Mouse (Mus musculus) CH12.LX (cell line): Measurements from ENCODE around the gene Hras. TPM values are rescaled to one million over a fixed set of nuclear protein-coding genes. Genes with fewer than 3 reads are reported as not detected.

Experiments used
- DNase-seq: peaks from one replicate; pipeline ENCODE4 v3.0.0-alpha.2; 2013; ENCODE audit errors: extremely low read depth
- H3K27ac ChIP-seq: 2 replicates; pipeline ENCODE4 v1.5.1; 2012; ENCODE audit warnings: low read depth, mild to moderate bottlenecking, control low read depth, moderate library complexity; ENCODE audit not compliant: insufficient read depth
- H3K27me3 ChIP-seq: replicated peaks from 2 replicates; pipeline ENCODE3; 2012; ENCODE audit warnings: inconsistent platforms
- H3K36me3 ChIP-seq, 2 experiments: replicated peaks in 1 of 2; 2 replicates each; pipeline versions ENCODE3 to v1.6.1; 2012; ENCODE audit warnings: inconsistent platforms in 1 of 2, low read length in 1 of 2, mild to moderate bottlenecking in 1 of 2, mixed read lengths in 1 of 2, moderate library complexity in 1 of 2; ENCODE audit not compliant: control insufficient read depth in 1 of 2, insufficient read depth in 1 of 2
- H3K4me1 ChIP-seq, 2 experiments: 2 replicates each; pipeline ENCODE4 v1.6.1; 2012; ENCODE audit warnings: inconsistent platforms in 1 of 2, moderate library complexity in 1 of 2; ENCODE audit not compliant: insufficient read depth in 2 of 2, control insufficient read depth in 1 of 2
- H3K4me2 ChIP-seq: 2 replicates; pipeline ENCODE4 v1.6.1; 2012; ENCODE audit warnings: low read depth, mild to moderate bottlenecking, control low read depth; ENCODE audit not compliant: poor library complexity, insufficient read depth, severe bottlenecking
- H3K4me3 ChIP-seq, 3 experiments: fragments of 150-350 bp in 1 of 3; sonication (generic) in 1 of 3; replicated peaks in 1 of 3; 2 replicates each; pipeline versions ENCODE3 to v1.5.1; 2011 to 2012; ENCODE audit warnings: low read depth in 2 of 3, low read length in 2 of 3, mild to moderate bottlenecking in 2 of 3, moderate library complexity in 2 of 3, control low read depth in 1 of 3, improper control_type of control experiment in 1 of 3, inconsistent platforms in 1 of 3, mixed read lengths in 1 of 3; ENCODE audit not compliant: poor library complexity in 1 of 3
- H3K79me2 ChIP-seq: replicated peaks from 2 replicates; pipeline ENCODE4 v1.6.1; 2012; ENCODE audit warnings: mild to moderate bottlenecking, moderate library complexity; ENCODE audit not compliant: control insufficient read depth, poor library complexity, insufficient read depth, severe bottlenecking; ENCODE audit errors: extremely low read depth
- H3K9ac ChIP-seq: 2 replicates; pipeline ENCODE4 v1.6.1; 2012; ENCODE audit warnings: low read depth, mild to moderate bottlenecking, control low read depth, moderate library complexity; ENCODE audit not compliant: insufficient read depth
- H3K9me3 ChIP-seq: replicated peaks from 2 replicates; pipeline ENCODE3; 2012; ENCODE audit warnings: low read length, inconsistent platforms, mixed read lengths
- CHD2 ChIP-seq: IDR thresholded peaks from 2 replicates; pipeline ENCODE4 v1.6.1; 2011; ENCODE audit warnings: low read length, improper control_type of control experiment
- CTCF ChIP-seq, 2 experiments: IDR thresholded peaks in 1 of 2; conservative IDR thresholded peaks in 1 of 2; 2 replicates each; pipeline ENCODE4 v1.5.1; 2011 to 2012; ENCODE audit warnings: low read depth in 2 of 2, low read length in 2 of 2, improper control_type of control experiment in 1 of 2, inconsistent platforms in 1 of 2, mild to moderate bottlenecking in 1 of 2, moderate library complexity in 1 of 2
- HCFC1 ChIP-seq: IDR thresholded peaks from 2 replicates; pipeline ENCODE4 v1.6.1; 2012; ENCODE audit warnings: low read depth, mild to moderate bottlenecking, inconsistent platforms, low read length, improper control_type of control experiment
- IRF4 ChIP-seq: IDR thresholded peaks from 2 replicates; pipeline ENCODE4 v1.6.1; 2014; ENCODE audit warnings: low read depth, mild to moderate bottlenecking, inconsistent platforms, low read length, improper control_type of control experiment
- MAX ChIP-seq: IDR thresholded peaks from 2 replicates; pipeline ENCODE4 v1.6.1; 2011; ENCODE audit warnings: low read length, improper control_type of control experiment
- MEF2A ChIP-seq: IDR thresholded peaks from 2 replicates; pipeline ENCODE4 v1.6.1; 2014; ENCODE audit warnings: low read depth, mild to moderate bottlenecking, inconsistent platforms, low read length, improper control_type of control experiment, borderline replicate concordance
- MXI1 ChIP-seq: IDR thresholded peaks from 2 replicates; pipeline ENCODE4 v1.6.1; 2011; ENCODE audit warnings: mild to moderate bottlenecking, low read depth, low read length, improper control_type of control experiment
- MYC ChIP-seq: IDR thresholded peaks from 2 replicates; pipeline ENCODE4 v1.6.1; 2011; ENCODE audit warnings: low read depth, mild to moderate bottlenecking, improper control_type of control experiment, low read length
- POLR2AphosphoS2 ChIP-seq: IDR thresholded peaks from 2 replicates; pipeline ENCODE4 v1.6.1; 2011; ENCODE audit warnings: low read depth, low read length, improper control_type of control experiment
- RAD21 ChIP-seq: IDR thresholded peaks from 2 replicates; pipeline ENCODE4 v1.6.1; 2011; ENCODE audit warnings: low read depth, mild to moderate bottlenecking, low read length, improper control_type of control experiment, moderate library complexity
- SIN3A ChIP-seq: IDR thresholded peaks from 2 replicates; pipeline ENCODE4 v1.6.1; 2012; ENCODE audit warnings: low read length, improper control_type of control experiment, inconsistent platforms
- SMC3 ChIP-seq: IDR thresholded peaks from 2 replicates; pipeline ENCODE4 v1.6.1; 2011; ENCODE audit warnings: low read depth, low read length, improper control_type of control experiment
- UBTF ChIP-seq: IDR thresholded peaks from 2 replicates; pipeline ENCODE4 v1.6.1; 2012; ENCODE audit warnings: low read depth, mild to moderate bottlenecking, inconsistent platforms, low read length, improper control_type of control experiment, moderate library complexity
- ZC3H11A ChIP-seq: IDR thresholded peaks from 2 replicates; pipeline ENCODE4 v1.6.1; 2012; ENCODE audit warnings: low read depth, mild to moderate bottlenecking, inconsistent platforms, low read length, improper control_type of control experiment
- ZMIZ1 ChIP-seq: IDR thresholded peaks from 2 replicates; pipeline ENCODE4 v1.6.1; 2012; ENCODE audit warnings: low read depth, mild to moderate bottlenecking, inconsistent platforms, low read length, improper control_type of control experiment
- ZNF384 ChIP-seq: IDR thresholded peaks from 2 replicates; pipeline ENCODE4 v1.6.1; 2012; ENCODE audit warnings: low read depth, low read length, improper control_type of control experiment, inconsistent platforms
- dilution Hi-C: fragments of 300-500 bp; cut with MboI; formaldehyde crosslinking; loops from 2 replicates; pipeline ENCODE4 v1.14.3; 2020; ENCODE audit warnings: low sequenced_read_pairs; ENCODE audit not compliant: extremely low pct_unique_long_range_greater_than_20kb, extremely low pct_ligation_motif_present
- in situ Hi-C: fragments of 300-500 bp; cut with MboI; formaldehyde crosslinking; loops from 3 replicates; pipeline ENCODE4 v1.14.3; 2019; ENCODE audit warnings: low sequenced_read_pairs, low pct_ligation_motif_present, low pct_unique_long_range_greater_than_20kb, mixed read lengths
- polyA plus RNA-seq: library from polyadenylated mRNA; unstranded; fragments of >175 nt; gene quantifications from 2 replicates; pipeline ENCODE4 v1.2.1, GENCODE M21; 2012; ENCODE audit warnings: low read depth; ENCODE audit not compliant: insufficient read length
- total RNA-seq, 2 experiments: library from RNA; depleted of rRNA; stranded (reverse); fragments of 300-350 nt in 1 of 2; fragments of >200 nt in 1 of 2; gene quantifications; 2 replicates each; pipeline ENCODE4 v1.2.3; 2012 to 2014

Gene Hras
- total and polyA plus RNA-seq, 3 experiments, result 43.6 to 82.0 (median 71.3) TPM

- peaks cover 31 to 42% of the 10 kb centered on the region in 2 experiments for H3K36me3 ChIP-seq
- no peak overlapping the region for H3K9ac ChIP-seq
- H3K4me3 ChIP-seq, result no peak overlapping the region
- H3K27ac ChIP-seq, result no peak overlapping the region
- no peaks in the 10 kb centered on the region for H3K79me2 ChIP-seq
- H3K4me1 ChIP-seq, result peaks cover 3 to 12% of the 10 kb centered on the region in 2 experiments
- DNase-seq, result no peak
- H3K4me2 ChIP-seq, result no peak overlapping the region
- in situ Hi-C loops, result no loop called here
- dilution Hi-C loops, result no loop called here
- no peak for TF ChIP-seq MXI1
- no peak for TF ChIP-seq ZMIZ1
- no peak for TF ChIP-seq CTCF (conservative IDR thresholded peaks at IDR 0.05 in 1 of 2, IDR thresholded peaks at IDR 0.05 in 1 of 2; ENCODE audit: low read depth in 2 of 2, low read length in 2 of 2)
- TF ChIP-seq SMC3, result no peak
- no peaks in the 10 kb centered on the region for H3K9me3 ChIP-seq
- H3K27me3 ChIP-seq, result no peaks in the 10 kb centered on the region
These were observed 5.1 kb downstream of the Hras start for GRCm38 (mm10) chr7:141188733-141189132.

- H3K27ac ChIP-seq, result no peak overlapping the region
- H3K27me3 ChIP-seq, result no peaks in the 10 kb centered on the region
- in situ Hi-C loops, result no loop called here
- dilution Hi-C loops, result no loop called here
- no peaks in the 10 kb centered on the region for H3K9me3 ChIP-seq
- peaks cover 3 to 12% of the 10 kb centered on the region in 2 experiments for H3K4me1 ChIP-seq
- TF ChIP-seq MAX, result no peak
- TF ChIP-seq POLR2AphosphoS2, result 0 out of 2 replicates have a peak, but pooled peaks have one; percentile 27
- no peak overlapping the region for H3K4me3 ChIP-seq
- DNase-seq, result no peak
- H3K36me3 ChIP-seq, result peaks cover 31 to 42% of the 10 kb centered on the region in 2 experiments
- H3K4me2 ChIP-seq, result no peak overlapping the region
- H3K79me2 ChIP-seq, result no peaks in the 10 kb centered on the region
- no peak overlapping the region for H3K9ac ChIP-seq
These were observed 5.6 kb downstream of the Hras start for GRCm38 (mm10) chr7:141188194-141188593.

GRCm38 (mm10) chr7:141176173-141176572, 17.6 kb downstream of the Hras start:
- H3K27me3 ChIP-seq, result no peaks in the 10 kb centered on the region
- H3K9ac ChIP-seq, result peak overlapping the region; percentile 16; the same call in 1 of the 2 replicates
- DNase-seq, result peak; percentile 92
- H3K4me3 ChIP-seq, result no peak overlapping the region
- H3K9me3 ChIP-seq, result no peaks in the 10 kb centered on the region
- H3K4me2 ChIP-seq, result peak overlapping the region; percentile 34
- in situ Hi-C loops, result loop anchor here (10.0 kb wide), 1 partner anchor 331 kb away; the partner anchor contains the start of genes Odf3 and Scgb1c1
- dilution Hi-C loops, result no loop called here
- peaks cover 3% of the 10 kb centered on the region; the same call in 1 of the 2 replicates for H3K79me2 ChIP-seq
- TF ChIP-seq UBTF, result no peak
- peak; percentile 96 for TF ChIP-seq SMC3
- peak; percentile 59; the same call in 1 of the 2 replicates for TF ChIP-seq MYC
- peak; percentile 75 to 96 for TF ChIP-seq CTCF (conservative IDR thresholded peaks at IDR 0.05 in 1 of 2, IDR thresholded peaks at IDR 0.05 in 1 of 2; ENCODE audit: low read depth in 2 of 2, low read length in 2 of 2)
- TF ChIP-seq ZC3H11A, result peak; percentile 90
- 0 out of 2 replicates have a peak, but pooled peaks have one; percentile 39 for TF ChIP-seq SIN3A
- TF ChIP-seq HCFC1, result peak; percentile 22; the same call in 1 of the 2 replicates
- peak; percentile 51; the same call in 1 of the 2 replicates for TF ChIP-seq MEF2A
- peak; percentile 44; the same call in 1 of the 2 replicates for TF ChIP-seq IRF4
- TF ChIP-seq RAD21, result peak; percentile 93
- TF ChIP-seq CHD2, result no peak
- no peak for TF ChIP-seq ZNF384
- TF ChIP-seq, all 38 proteins: peak for 9
- no peaks in the 10 kb centered on the region for H3K36me3 ChIP-seq
- peaks cover 9 to 13% of the 10 kb centered on the region in 2 experiments for H3K4me1 ChIP-seq
- no peak overlapping the region for H3K27ac ChIP-seq
